8 mouse cellular contexts compared by ENCODE assay signal in the genomic region with DNA sequence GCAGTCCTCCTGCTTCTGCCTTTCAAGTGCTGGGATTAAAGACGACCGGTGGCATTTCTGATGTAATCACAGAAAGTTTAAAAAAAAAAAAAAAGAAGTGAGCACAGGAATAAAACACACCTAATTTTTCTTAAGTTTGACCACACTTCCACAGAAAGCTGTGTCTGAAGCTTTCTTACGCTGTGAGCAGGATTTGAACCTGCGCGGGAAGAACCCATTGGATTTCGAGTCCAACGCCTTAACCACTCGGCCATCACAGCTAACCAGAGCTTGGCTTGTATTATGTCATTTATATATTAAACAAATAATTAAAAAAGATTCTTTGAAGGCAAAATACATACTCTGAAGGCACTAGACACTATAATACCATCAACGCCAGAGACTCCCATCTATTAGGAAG. TPM values are rescaled to one million over a fixed set of nuclear protein-coding genes. Genes with fewer than 3 reads are reported as not detected.
DNase-seq lines count a peak whose midpoint lies in the region; ATAC-seq and TF ChIP-seq lines count a peak whose summit lies in the region.

No protein-coding gene starts in this region.

- H3K9ac ChIP-seq in embryonic facial prominence, embryonic 14.5 days (ENCODE audit: low read depth, low read length), result peak overlapping the region; percentile 44; the same call in 1 of the 2 replicates
- peak overlapping the region; percentile 69 for H3K9ac ChIP-seq in heart, embryonic 11.5 days (ENCODE audit: low read depth, low read length)
- peak overlapping the region; percentile 80 for H3K9ac ChIP-seq in liver, embryonic 13.5 days
- H3K9ac ChIP-seq in stomach, embryonic 16.5 days (ENCODE audit: low read length), result peak overlapping the region; percentile 59

- H3K4me2 ChIP-seq in embryonic facial prominence, embryonic 14.5 days (ENCODE audit: low read depth, low read length), result peak overlapping the region; percentile 67
- H3K4me2 ChIP-seq in heart, embryonic 11.5 days, result peak overlapping the region; percentile 72
- peak overlapping the region; percentile 81 for H3K4me2 ChIP-seq in liver, embryonic 13.5 days
- H3K4me2 ChIP-seq in myocyte (ENCODE audit: low read depth), result peak overlapping the region; percentile 79
- peak overlapping the region; percentile 75 for H3K4me2 ChIP-seq in stomach, embryonic 16.5 days (ENCODE audit: low read depth, low read length)

- H3K4me1 ChIP-seq in embryonic facial prominence, embryonic 14.5 days (ENCODE audit: control insufficient read depth, insufficient read depth, low read length), result no peaks in the 10 kb centered on the region
- 0 out of 2 replicates have a peak, but pooled peaks cover 2% of the 10 kb centered on the region for H3K4me1 ChIP-seq in heart, embryonic 11.5 days (ENCODE audit: control insufficient read depth, insufficient read depth, low read length)
- peaks cover 21% of the 10 kb centered on the region for H3K4me1 ChIP-seq in liver, embryonic 13.5 days (replicated peaks)
- H3K4me1 ChIP-seq in stomach, embryonic 16.5 days (ENCODE audit: control insufficient read depth, insufficient read depth, low read length), result no peaks in the 10 kb centered on the region

- no peaks in the 10 kb centered on the region for H3K79me2 ChIP-seq in myocyte (ENCODE audit: control insufficient read depth, insufficient read depth)

- no peaks in the 10 kb centered on the region for H3K9me3 ChIP-seq in embryonic facial prominence, embryonic 14.5 days (ENCODE audit: control insufficient read depth, low read length)
- H3K9me3 ChIP-seq in heart, embryonic 11.5 days (replicated peaks; ENCODE audit: control insufficient read depth, low read length), result no peaks in the 10 kb centered on the region
- H3K9me3 ChIP-seq in liver, embryonic 13.5 days (replicated peaks), result no peaks in the 10 kb centered on the region
- no peaks in the 10 kb centered on the region for H3K9me3 ChIP-seq in stomach, embryonic 16.5 days (replicated peaks; ENCODE audit: control insufficient read depth, low read length)

- H3K4me3 ChIP-seq in embryonic facial prominence, embryonic 14.5 days (ENCODE audit: low read depth, low read length), result peak overlapping the region; percentile 43
- H3K4me3 ChIP-seq in heart, embryonic 11.5 days (ENCODE audit: low read depth, low read length), result peak overlapping the region; percentile 61
- H3K4me3 ChIP-seq in liver, embryonic 13.5 days (replicated peaks), result peak overlapping the region; percentile 70
- peak overlapping the region; percentile 52 for H3K4me3 ChIP-seq in myocyte
- H3K4me3 ChIP-seq in stomach, embryonic 16.5 days (replicated peaks; ENCODE audit: low read length), result peak overlapping the region; percentile 46

- no peak overlapping the region for H3ac ChIP-seq in myocyte (ENCODE audit: control insufficient read depth, insufficient read length)

- peaks cover 26% of the 10 kb centered on the region for H3K27me3 ChIP-seq in embryonic facial prominence, embryonic 14.5 days (replicated peaks; ENCODE audit: control insufficient read depth, insufficient read depth, low read length)
- H3K27me3 ChIP-seq in heart, embryonic 11.5 days (ENCODE audit: control insufficient read depth, insufficient read depth, low read length), result no peaks in the 10 kb centered on the region; the same call in 1 of the 2 replicates
- H3K27me3 ChIP-seq in liver, embryonic 13.5 days, result no peaks in the 10 kb centered on the region
- no peaks in the 10 kb centered on the region for H3K27me3 ChIP-seq in myocyte (ENCODE audit: control insufficient read depth, insufficient read depth, insufficient read length)
- no peaks in the 10 kb centered on the region for H3K27me3 ChIP-seq in stomach, embryonic 16.5 days (ENCODE audit: control insufficient read depth, insufficient read depth, low read length)

- peak; percentile 57 to 70 for DNase-seq in CD8-positive naive resting alpha-beta T cell, adult 2 months (ENCODE audit: low read depth in 2 of 2, low spot score in 2 of 2)
- peak; percentile 79 to 81 for DNase-seq in adrenal gland, postnatal 36 days
- peak; percentile 92 for DNase-seq in embryonic facial prominence, embryonic 14.5 days (ENCODE audit: low spot score)
- DNase-seq in kidney, adult 9 months, result peak; percentile 86
- DNase-seq in liver, embryonic 13.5 days, result peak; percentile 79

- ATAC-seq in embryonic facial prominence, embryonic 14.5 days (ENCODE audit: low read depth), result peak; percentile 71
- peak; percentile 69; the same call in 1 of the 2 replicates for ATAC-seq in heart, embryonic 11.5 days (replicated peaks; ENCODE audit: insufficient number of reproducible peaks, low FRiP score, low TSS enrichment)
- peak; percentile 67 for ATAC-seq in liver, embryonic 13.5 days (ENCODE audit: low read depth)
- peak; percentile 74 for ATAC-seq in stomach, embryonic 16.5 days (ENCODE audit: insufficient read depth, low FRiP score)

- no peak overlapping the region for H3K27ac ChIP-seq in embryonic facial prominence, embryonic 14.5 days (replicated peaks; ENCODE audit: low read depth, low read length)
- 0 out of 2 replicates have a peak overlapping the region, but pooled peaks have one; percentile 7 for H3K27ac ChIP-seq in heart, embryonic 11.5 days (ENCODE audit: low read depth, low read length)
- peak overlapping the region; percentile 76 for H3K27ac ChIP-seq in liver, embryonic 13.5 days
- H3K27ac ChIP-seq in stomach, embryonic 16.5 days (ENCODE audit: low read length), result no peak overlapping the region

- under 1% methylated on average over 9 of the region's 9 CpGs for WGBS in embryonic facial prominence, embryonic 14.5 days
- WGBS in heart, embryonic 11.5 days (ENCODE audit: insufficient replicate concordance), result under 1% methylated on average over 9 of the region's 9 CpGs
- WGBS in liver, embryonic 13.5 days (ENCODE audit: insufficient replicate concordance), result under 1% methylated on average over 9 of the region's 9 CpGs
- under 1% methylated on average over 9 of the region's 9 CpGs for WGBS in stomach, embryonic 16.5 days

- H3K36me3 ChIP-seq in embryonic facial prominence, embryonic 14.5 days (ENCODE audit: control insufficient read depth, insufficient read depth, low read length), result no peaks in the 10 kb centered on the region
- H3K36me3 ChIP-seq in heart, embryonic 11.5 days (ENCODE audit: control insufficient read depth, insufficient read depth, low read length), result no peaks in the 10 kb centered on the region
- no peaks in the 10 kb centered on the region for H3K36me3 ChIP-seq in liver, embryonic 13.5 days
- no peaks in the 10 kb centered on the region for H3K36me3 ChIP-seq in myocyte (ENCODE audit: control insufficient read depth, insufficient read depth)
- H3K36me3 ChIP-seq in stomach, embryonic 16.5 days (ENCODE audit: control insufficient read depth, insufficient read depth, low read length), result no peaks in the 10 kb centered on the region

- no peak for TF ChIP-seq POLR2A in myocyte (IDR thresholded peaks at IDR 0.05; ENCODE audit: insufficient read length, low read depth)

TF ChIP-seq in myocyte, 11 proteins besides CTCF, POLR2A, EP300 and RAD21 (continues in another document):
- TF ChIP-seq CEBPB (IDR thresholded peaks at IDR 0.05; ENCODE audit: insufficient read depth, poor library complexity, severe bottlenecking), result 0 out of 2 replicates have a peak, but pooled peaks have one; percentile 10
- TF ChIP-seq MYOG (IDR thresholded peaks at IDR 0.05; ENCODE audit: control insufficient read depth in 1 of 3, insufficient read depth in 1 of 3, insufficient read length in 2 of 3, low read depth in 2 of 3), result no peak

RNA-seq across cellular contexts. Expression of a gene that starts 12.7 kb away (rescaled TPM):
- under 1 TPM in 1 of 2 experiments, not detected in 1; 0.53 TPM for total RNA-seq in adrenal gland, postnatal 36 days (2021)
- polyA plus RNA-seq in embryonic facial prominence, embryonic 14.5 days (2014; fragmentation: Nextera tagmentation; extraction: Ambion mirVana), result 0.70 and 0.83 TPM in 2 replicates
- polyA plus RNA-seq in heart, embryonic 11.5 days (2014; fragmentation: Nextera tagmentation; extraction: Ambion mirVana), result 0.24 and 0.66 TPM in 2 replicates
- 0.25 and 0.39 TPM in 2 replicates for polyA plus RNA-seq in liver, embryonic 13.5 days (2015; fragmentation: Nextera tagmentation; extraction: Ambion mirVana)
- 0.34 TPM for polyA plus RNA-seq in myocyte (2012; fragmentation: generic; extraction: Trizol)
- 0.92 and 1.1 TPM in 2 replicates for polyA plus RNA-seq in stomach, embryonic 16.5 days (2015; fragmentation: Nextera tagmentation; extraction: Ambion mirVana)

RNA-seq across cellular contexts. Expression of a gene that starts 13.1 kb away (rescaled TPM):
- 10 to 100 TPM; 58.6 to 69.2 TPM for total RNA-seq in adrenal gland, postnatal 36 days (2021)
- polyA plus RNA-seq in embryonic facial prominence, embryonic 14.5 days (2014; fragmentation: Nextera tagmentation; extraction: Ambion mirVana), result 13.1 TPM in 1 of 2 replicates, not detected in the other
- polyA plus RNA-seq in heart, embryonic 11.5 days (2014; fragmentation: Nextera tagmentation; extraction: Ambion mirVana), result 10.1 TPM in 1 of 2 replicates, not detected in the other
- polyA plus RNA-seq in liver, embryonic 13.5 days (2015; fragmentation: Nextera tagmentation; extraction: Ambion mirVana), result 3.6 and 18.3 TPM in 2 replicates
- polyA plus RNA-seq in myocyte (2012; fragmentation: generic; extraction: Trizol), result 2.2 TPM
- polyA plus RNA-seq in stomach, embryonic 16.5 days (2015; fragmentation: Nextera tagmentation; extraction: Ambion mirVana), result 10.9 TPM in 1 of 2 replicates, not detected in the other

RNA-seq across cellular contexts. Expression of a gene that starts 13.4 kb away (rescaled TPM):
- total RNA-seq in adrenal gland, postnatal 36 days (2021), result 10 to 100 TPM; 67.8 to 68.6 TPM
- polyA plus RNA-seq in embryonic facial prominence, embryonic 14.5 days (2014; fragmentation: Nextera tagmentation; extraction: Ambion mirVana), result 3.9 and 6.6 TPM in 2 replicates
- 2.2 and 3.9 TPM in 2 replicates for polyA plus RNA-seq in heart, embryonic 11.5 days (2014; fragmentation: Nextera tagmentation; extraction: Ambion mirVana)
- 3.5 and 3.7 TPM in 2 replicates for polyA plus RNA-seq in liver, embryonic 13.5 days (2015; fragmentation: Nextera tagmentation; extraction: Ambion mirVana)
- 8.2 TPM for polyA plus RNA-seq in myocyte (2012; fragmentation: generic; extraction: Trizol)
- polyA plus RNA-seq in stomach, embryonic 16.5 days (2015; fragmentation: Nextera tagmentation; extraction: Ambion mirVana), result 2.6 and 4.0 TPM in 2 replicates

RNA-seq across cellular contexts. Expression of a gene that starts 18.9 kb away (rescaled TPM):
- 10 to 100 TPM; 75.2 to 76.6 TPM for total RNA-seq in adrenal gland, postnatal 36 days (2021)
- 11.8 and 13.3 TPM in 2 replicates for polyA plus RNA-seq in embryonic facial prominence, embryonic 14.5 days (2014; fragmentation: Nextera tagmentation; extraction: Ambion mirVana)
- 12.1 and 15.7 TPM in 2 replicates for polyA plus RNA-seq in heart, embryonic 11.5 days (2014; fragmentation: Nextera tagmentation; extraction: Ambion mirVana)
- 38.8 and 52.6 TPM in 2 replicates for polyA plus RNA-seq in liver, embryonic 13.5 days (2015; fragmentation: Nextera tagmentation; extraction: Ambion mirVana)
- polyA plus RNA-seq in myocyte (2012; fragmentation: generic; extraction: Trizol), result 31.0 TPM
- polyA plus RNA-seq in stomach, embryonic 16.5 days (2015; fragmentation: Nextera tagmentation; extraction: Ambion mirVana), result 13.4 and 15.5 TPM in 2 replicates

RNA-seq across cellular contexts. Expression of a gene that starts 20.5 kb away (rescaled TPM):
- total RNA-seq in adrenal gland, postnatal 36 days (2021), result 10 to 100 TPM; 41.1 to 45.0 TPM
- polyA plus RNA-seq in embryonic facial prominence, embryonic 14.5 days (2014; fragmentation: Nextera tagmentation; extraction: Ambion mirVana), result 24.9 and 28.8 TPM in 2 replicates
- 12.3 and 19.7 TPM in 2 replicates for polyA plus RNA-seq in heart, embryonic 11.5 days (2014; fragmentation: Nextera tagmentation; extraction: Ambion mirVana)
- polyA plus RNA-seq in liver, embryonic 13.5 days (2015; fragmentation: Nextera tagmentation; extraction: Ambion mirVana), result 17.9 and 18.6 TPM in 2 replicates
- 4.1 TPM for polyA plus RNA-seq in myocyte (2012; fragmentation: generic; extraction: Trizol)
- 17.8 and 25.3 TPM in 2 replicates for polyA plus RNA-seq in stomach, embryonic 16.5 days (2015; fragmentation: Nextera tagmentation; extraction: Ambion mirVana)

Comparison
In these comparisons a context has a peak if more than half of its experiments do, and no peak if none do; other contexts are left out.
1. H3K27ac ChIP-seq: peak in heart, embryonic 11.5 days (single experiment) and liver, embryonic 13.5 days (single experiment); none in embryonic facial prominence, embryonic 14.5 days (single experiment) and stomach, embryonic 16.5 days (single experiment).
2. Peak in every context shown above with its lines, with median percentiles within 50 percentile points of each other: DNase-seq, ATAC-seq, H3K4me2 ChIP-seq, H3K4me3 ChIP-seq and H3K9ac ChIP-seq.